Mouse (Mus musculus): ENCODE measurements at regions not wholly inside any gene's neighbourhood (a gene's known extent, or its start where the extent isn't known, plus 50 kb on each side); places are given as distances from the start of the nearest gene placed in this dataset.
A peak's percentile ranks its signal among the peaks of the same experiment; 100 is the strongest.
"Not testable (repeated sequence)": the region's sequence is repeated elsewhere in the genome, so short reads cannot be mapped to it uniquely, and the experiment has no call there.

DNA sequence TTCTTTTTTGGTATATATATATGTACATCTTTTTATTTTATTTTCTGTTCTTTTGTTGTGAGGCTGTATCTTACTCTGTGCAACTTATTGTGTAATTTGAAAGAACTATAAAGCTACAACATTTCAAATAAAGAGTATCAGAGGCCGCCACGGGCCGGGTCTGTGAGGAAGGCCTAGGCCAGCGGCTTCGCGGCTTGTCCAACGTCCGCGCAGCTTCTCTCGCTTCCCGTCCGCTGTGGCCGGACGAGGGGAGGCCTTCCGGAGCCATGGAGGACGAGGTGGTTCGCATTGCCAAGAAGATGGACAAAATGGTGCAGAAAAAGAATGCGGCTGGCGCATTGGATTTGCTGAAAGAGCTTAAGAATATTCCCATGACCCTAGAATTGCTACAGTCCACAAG lies 167.4 kb downstream of the Kif21a start:
- DNase-seq (ENCODE audit: low read depth): not testable (repeated sequence)

DNA sequence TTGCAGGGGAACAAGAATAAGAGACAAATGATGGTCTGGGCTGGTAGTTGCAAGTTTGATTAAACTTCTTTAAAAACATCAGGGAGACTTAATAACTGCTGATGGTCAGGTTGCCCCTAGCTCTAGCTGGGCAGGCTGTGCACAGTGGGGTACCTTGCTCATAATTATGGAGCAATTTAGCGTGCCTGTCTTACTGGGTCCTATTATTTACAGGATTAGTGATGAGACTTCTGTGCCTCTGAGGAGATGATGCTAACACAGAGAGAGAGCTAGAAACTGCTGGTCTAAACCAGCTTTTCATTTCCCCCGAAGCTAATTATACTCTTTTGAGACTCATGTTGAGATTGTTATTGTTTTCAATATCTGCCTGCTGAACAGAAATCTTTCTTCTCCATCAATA lies 180.3 kb downstream of the Kif21a start:
- no peak for DNase-seq (ENCODE audit: low read depth)

DNA sequence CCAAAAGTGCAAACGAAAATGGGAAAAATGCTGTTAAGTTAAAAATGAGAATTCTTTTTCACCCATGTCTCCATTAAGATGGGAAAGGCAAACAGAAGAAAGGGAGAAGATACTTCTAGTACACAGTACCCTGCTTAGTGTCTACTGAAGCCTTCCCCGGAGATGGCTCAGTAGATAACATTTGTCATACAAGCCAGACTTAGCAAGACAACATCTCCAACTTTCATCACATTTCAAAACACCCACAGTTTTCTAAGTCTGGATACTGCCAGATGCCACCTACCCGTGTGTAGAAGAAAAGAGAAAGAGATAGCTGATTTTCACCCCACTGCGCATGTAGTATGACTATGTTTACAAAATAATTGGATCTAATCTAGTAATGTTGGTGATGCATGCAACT lies 174.5 kb upstream of the Cpne8 start:
- not testable (repeated sequence) for DNase-seq (ENCODE audit: low read depth)

DNA sequence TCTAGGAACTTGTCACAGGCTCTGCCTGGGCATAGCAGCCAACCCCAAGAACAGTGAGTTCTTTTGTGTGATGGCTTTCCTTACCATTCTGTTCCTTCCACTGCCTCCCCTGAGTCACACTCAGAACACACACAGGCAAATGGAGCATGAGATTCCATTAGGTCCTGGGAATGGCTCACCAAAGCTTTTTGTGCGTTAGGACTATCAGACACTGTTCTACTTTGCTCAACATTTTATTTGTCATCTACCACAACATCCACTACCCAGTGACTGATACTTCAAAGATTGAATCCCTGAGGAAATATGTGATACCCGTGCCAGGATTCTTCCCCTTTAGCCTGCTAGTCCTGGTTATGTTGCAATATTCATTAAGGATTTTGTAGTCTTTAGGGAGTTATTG lies 172.8 kb upstream of the Cpne8 start:
- no peak for DNase-seq (ENCODE audit: low read depth)

DNA sequence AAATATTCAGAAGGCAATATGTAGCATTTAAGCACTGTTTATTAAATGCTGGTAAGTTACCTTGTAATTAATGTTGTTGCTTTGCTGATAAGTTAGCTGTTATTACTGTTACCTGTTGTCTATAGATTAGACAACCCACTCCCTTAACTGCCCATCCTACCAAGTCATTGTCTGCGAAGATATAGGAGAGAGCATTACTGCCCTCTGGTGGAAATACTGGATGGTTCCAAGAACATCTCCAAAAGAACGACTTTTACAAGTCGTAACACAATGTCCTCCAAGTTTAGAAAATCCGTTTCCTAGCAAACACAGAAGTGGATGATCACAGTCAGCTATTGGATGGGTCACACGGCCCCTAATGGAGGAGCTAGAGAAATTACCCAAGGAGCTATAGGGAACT lies 162.2 kb upstream of the Cpne8 start:
- peak; percentile 3 for DNase-seq (ENCODE audit: low read depth)

DNA sequence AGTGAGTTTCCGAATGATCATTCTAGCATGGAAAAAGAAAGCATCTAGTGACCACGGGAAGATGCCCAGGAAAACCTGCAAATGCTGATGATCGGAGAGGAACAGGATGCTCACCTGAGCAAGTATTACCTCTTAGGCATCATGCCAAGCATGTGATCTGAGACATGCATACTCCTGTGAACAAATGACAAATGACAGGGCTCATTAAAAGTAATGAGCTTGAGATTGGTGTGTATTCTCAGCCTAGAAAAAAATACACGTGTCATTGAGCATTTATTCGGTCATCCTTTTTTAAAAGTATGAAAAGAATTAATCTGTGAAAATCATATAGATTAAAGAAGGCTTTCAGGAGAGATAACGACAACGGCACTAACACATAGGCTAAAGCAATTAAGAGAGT lies 156.4 kb upstream of the Cpne8 start:
- DNase-seq (ENCODE audit: low read depth): no peak

DNA sequence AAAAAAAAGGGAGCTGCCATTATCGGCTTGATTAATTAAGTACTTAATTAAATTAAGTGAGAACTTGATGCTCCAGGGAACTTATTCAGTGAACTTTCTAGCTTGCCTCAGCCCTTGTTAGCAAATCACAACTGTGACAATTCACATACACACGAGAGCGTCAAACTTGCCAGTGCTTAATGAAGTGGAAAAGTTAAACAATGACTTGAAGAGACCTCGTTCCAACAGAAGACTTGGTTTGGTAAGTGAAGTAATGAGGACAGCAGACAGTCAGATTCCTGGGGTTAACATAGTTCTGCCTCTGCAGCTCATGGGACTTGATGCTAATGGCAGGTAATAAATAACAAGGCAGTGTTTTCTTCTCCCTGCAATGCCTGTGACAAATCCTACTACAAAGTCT lies 148.6 kb upstream of the Cpne8 start:
- DNase-seq (ENCODE audit: low read depth): no peak

DNA sequence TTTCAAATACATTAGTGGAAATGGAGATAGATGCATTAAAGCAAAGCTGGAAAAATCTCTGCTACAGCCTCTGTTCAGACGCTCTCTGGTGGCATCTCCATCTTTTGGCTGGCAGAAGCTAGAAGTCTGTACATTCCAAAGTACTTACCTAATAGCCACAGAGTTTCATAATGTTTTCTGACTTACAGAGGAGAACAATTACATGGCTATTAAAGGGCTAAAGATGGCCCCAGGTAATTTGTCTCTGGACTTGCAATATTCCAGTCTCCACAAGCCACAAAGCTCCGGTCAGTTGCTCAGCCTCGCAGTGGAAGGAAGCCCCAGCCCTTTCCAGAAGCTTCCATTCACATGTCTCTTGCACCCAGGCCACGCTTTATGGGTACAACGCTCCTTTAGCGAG lies 143.1 kb upstream of the Cpne8 start:
- no peak for DNase-seq (ENCODE audit: low read depth)

DNA sequence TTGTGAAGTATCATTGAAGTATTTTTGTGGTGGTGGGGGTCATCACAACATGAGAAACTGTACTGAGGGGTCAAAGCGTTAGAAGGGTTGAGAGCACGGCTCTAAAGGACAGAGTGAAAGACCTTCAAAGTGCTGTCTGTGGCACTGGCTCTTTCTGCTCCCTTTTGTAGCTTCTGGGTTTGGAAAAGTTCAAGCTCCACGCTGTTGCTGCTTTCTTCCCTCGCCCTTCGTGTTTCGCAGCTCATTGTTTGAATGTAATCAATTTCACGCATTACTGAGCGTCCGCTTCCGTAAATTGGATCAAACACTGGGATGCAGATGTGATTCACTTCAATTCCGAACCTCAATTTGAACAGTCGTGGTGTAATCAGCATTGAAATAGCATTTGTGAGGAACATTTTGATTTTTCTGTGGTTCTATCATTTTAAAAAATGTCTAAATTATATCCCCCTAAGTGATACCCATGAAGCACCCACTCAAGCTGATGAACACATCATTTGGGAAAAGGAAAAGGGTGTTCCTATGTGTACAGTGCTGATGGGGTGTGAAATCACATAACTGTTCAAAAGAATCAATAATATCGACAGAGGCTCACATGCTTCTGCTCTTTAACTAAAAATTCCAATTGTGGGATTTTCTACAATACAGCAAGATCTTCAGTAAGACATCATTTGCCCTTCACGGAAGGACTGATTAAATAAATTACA lies 140.9 kb upstream of the Cpne8 start:
- DNase-seq (ENCODE audit: low read depth): no peak

DNA sequence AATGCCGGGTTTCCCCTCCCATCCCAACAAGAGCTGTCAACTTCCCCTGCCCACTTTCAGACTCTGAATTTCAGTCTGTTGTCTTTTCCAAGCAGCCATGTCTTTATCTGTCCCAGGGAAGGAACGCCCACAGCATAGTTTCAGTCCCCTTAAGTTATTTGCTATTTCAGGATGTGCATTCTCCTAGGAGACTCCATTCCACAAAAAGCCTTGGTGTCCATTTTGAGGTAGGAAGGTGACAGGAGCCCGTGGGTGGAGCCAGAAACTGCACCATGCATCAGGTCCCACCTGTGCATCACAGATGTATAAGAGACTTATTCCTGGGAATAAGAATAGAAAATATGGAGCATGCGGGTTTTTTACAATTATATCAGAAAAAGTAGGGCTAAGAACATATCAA lies 138.9 kb upstream of the Cpne8 start:
- no peak for DNase-seq (ENCODE audit: low read depth)

DNA sequence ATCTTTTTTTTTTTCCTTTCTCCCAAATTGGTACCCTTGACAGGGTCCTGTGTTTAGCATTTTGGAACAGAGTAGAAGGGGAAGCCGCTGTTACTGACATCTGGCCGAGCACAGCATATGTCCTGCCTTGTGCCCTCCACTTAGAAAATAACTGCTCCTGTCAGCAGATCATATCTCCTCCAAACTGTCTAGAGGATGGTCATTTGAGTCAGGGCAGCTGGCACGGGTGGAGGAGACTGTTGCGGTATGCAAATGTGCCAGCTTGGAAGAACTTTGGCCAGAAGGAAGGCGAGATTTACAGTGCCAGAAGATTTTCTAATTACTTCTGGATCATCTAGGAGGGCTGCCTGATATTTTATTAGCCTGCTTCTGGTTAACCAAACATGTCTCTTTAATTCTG lies 134.7 kb upstream of the Cpne8 start:
- DNase-seq (ENCODE audit: low read depth): no peak

DNA sequence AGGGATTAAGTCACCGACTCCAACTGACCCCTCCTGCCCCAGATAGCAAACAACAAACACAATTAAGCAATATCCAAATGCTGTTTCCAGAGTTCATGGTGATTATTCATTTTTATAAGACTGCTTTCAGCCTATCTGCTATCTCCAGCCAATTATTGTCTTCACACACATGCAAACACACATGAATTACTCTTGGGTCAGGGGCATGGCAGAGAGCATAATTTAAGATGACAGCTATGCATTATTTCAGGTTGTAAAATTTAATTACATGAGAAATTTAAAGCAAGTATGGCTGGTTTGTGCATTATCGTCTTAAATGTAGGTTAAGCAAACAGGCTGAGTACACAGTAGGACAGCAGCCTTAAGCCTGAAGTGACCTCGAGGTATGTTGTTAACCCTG lies 131.1 kb upstream of the Cpne8 start:
- no peak for DNase-seq (ENCODE audit: low read depth)

DNA sequence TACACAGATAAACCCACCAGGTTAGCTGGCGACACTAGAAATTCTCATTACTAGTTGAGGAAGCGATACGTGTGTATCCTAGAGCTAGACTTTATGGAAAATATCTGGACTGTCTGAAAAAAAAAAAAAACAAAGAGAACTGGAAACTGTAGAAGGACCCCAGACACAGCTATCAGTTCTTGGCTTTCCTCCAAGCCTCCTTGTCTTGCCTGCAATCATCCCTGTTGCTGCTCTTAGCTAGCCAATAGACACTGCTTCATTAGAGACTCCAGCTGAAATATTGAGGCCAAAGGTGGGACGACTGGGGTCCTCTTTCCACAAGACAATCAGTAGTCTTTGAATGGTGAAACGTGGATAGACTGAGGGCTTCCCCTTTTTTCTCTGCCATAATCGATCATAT lies 129.0 kb upstream of the Cpne8 start:
- DNase-seq (ENCODE audit: low read depth): no peak

DNA sequence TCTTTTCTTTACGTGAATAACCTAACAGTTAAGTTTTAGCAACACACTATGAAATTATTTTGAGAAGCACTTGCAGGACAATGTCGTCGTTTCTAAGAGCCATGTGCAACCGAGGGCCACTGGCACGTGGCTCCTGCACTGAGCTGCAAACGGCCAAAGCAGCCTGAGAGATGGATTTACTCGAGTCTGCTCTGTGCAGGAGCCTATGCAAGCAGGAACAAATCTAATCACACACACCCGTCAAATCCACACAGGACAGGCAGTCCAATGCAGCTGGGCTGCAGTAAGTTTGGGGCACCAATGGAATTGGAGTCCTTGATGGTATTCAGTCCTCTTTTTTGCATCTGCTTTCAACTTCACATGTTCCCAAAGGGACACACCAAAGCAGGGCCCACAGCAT lies 118.8 kb upstream of the Cpne8 start:
- DNase-seq (ENCODE audit: low read depth): no peak

DNA sequence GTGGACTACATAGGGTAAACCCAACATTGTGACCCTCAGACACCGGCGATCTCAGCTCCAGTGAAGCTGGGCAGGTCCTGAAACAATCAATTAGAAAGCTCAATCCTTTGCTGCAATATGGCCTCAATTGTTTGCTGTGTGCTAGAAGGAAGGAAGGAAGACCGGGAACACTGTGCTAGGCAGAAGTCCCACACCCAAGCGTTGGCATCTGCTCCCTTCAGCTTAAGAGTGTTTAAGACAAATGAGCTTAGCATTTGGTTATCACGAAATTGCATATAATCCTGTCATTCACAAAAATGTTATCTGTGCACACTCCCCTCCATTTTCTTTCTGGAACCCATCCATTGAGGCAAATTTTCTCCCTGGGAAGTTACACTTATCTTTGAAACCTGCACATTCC lies 110.7 kb upstream of the Cpne8 start:
- DNase-seq (ENCODE audit: low read depth): no peak

DNA sequence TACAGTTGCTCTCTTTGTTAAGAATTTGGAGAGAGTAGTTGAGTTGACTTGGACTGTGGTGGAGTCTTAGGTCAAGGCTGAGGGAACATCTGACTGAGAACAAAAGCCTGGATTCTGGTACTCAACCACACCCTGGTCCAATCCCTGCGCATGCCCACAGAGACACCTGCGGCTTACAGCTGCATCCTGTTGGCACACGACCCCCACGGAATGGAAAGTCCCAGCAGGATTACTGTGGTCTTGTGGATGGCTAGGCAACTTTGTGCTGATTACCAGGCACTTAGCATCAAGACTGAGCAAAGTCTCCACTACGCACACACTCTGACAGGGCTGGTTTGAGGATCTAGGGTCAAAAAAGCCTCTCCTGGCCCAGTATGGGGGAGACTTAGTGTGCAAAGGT lies 105.5 kb upstream of the Cpne8 start:
- no peak for DNase-seq (ENCODE audit: low read depth)

DNA sequence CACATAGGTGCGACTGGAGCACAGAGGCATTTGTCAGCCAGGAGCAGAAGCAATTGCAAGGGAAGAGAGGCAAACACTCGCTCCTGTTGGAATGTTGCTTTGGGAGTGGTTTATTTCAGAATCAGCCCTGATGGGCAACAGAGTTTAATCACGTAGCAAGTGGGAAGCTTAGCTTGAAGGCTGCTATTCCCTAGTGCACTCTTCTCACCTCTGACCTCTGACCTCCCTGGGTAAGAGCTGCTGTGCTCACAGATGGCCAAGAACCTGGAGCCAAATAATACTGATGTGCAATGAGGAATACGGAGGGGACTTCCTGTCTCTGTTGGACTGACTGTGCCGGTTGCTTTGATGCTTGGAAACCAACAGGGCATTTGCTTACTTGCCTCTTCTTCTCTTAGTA lies 88.3 kb upstream of the Cpne8 start:
- DNase-seq (ENCODE audit: low read depth): no peak

DNA sequence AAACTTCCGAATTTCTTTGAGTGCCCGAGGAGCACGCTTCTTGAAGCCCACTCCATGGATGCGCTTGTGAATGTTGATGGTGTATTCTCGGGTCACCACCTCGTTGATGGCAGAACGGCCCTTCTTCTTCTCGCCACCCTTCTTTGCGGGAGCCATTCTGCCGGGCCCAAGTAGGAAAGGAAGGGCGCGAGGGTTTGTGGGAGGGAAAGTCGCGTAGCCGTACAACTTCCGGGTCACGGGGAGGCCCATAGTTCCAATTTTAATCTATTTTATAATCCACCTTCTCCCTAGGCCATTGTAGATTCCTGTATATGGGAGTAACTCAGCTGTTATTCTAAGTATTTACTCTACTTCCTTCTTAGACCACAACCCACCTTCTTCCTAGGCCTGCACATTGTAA lies 85.3 kb upstream of the Cpne8 start:
- not testable (repeated sequence) for DNase-seq (ENCODE audit: low read depth)

DNA sequence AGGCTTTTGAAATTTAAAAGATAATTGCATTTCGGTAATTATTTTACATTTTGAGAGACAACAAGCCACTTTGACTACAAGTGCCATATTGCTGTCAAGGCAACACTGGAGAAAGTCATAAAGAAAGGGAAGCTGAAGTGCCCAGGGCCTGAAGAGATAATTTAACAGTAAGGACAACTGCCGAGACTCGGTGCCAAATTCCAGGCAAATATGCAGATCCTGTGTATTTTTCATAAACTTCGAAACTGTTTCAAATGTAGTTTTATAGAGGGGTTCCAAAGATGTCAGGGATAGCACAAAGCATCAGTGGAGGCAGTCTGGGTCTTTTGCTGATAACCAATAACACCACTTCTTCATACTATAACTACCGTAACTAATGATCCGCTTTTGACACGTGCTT lies 54.7 kb upstream of the Cpne8 start:
- DNase-seq (ENCODE audit: low read depth): no peak
